In genomic region chr17:94165305-94165860, GRCm38 (mm10) we compare ENCODE assay signal across 31 mouse cellular contexts.
DNase-seq lines count a peak whose midpoint lies in the region; ATAC-seq and TF ChIP-seq lines count a peak whose summit lies in the region.
"Had no signal": no experiment of that assay in that cellular context is flagged by ENCODE, and none has a peak within 500 bp of the region (broad histone marks: within the 10 kb centered on the region; RNA-seq: fewer than 3 reads in every experiment).

No protein-coding gene starts in this region.

- TF ChIP-seq CTCF in forebrain, postnatal 0 days (IDR thresholded peaks at IDR 0.05; ENCODE audit: low read depth) = no peak

- H3K36me3 ChIP-seq in forebrain, embryonic 12.5 days (replicated peaks) = no peaks in the 10 kb centered on the region
- no peaks in the 10 kb centered on the region for H3K36me3 ChIP-seq in forebrain, postnatal 0 days (ENCODE audit: insufficient read depth)
- no peaks in the 10 kb centered on the region for H3K36me3 ChIP-seq in forebrain, embryonic 15.5 days
- H3K36me3 ChIP-seq: embryonic facial prominence, embryonic 10.5 days; embryonic facial prominence, embryonic 13.5 days; G1E; heart, embryonic 12.5 days; heart, embryonic 15.5 days; hindbrain, embryonic 10.5 days; hindbrain, embryonic 13.5 days; intestine, embryonic 15.5 days had no signal

- no peak overlapping the region for H3K4me3 ChIP-seq in forebrain, embryonic 12.5 days (replicated peaks)
- H3K4me3 ChIP-seq in forebrain, postnatal 0 days (ENCODE audit: low read depth, low read length) = no peak overlapping the region
- no peak overlapping the region for H3K4me3 ChIP-seq in forebrain, embryonic 15.5 days
- H3K4me3 ChIP-seq: embryonic facial prominence, embryonic 10.5 days; embryonic facial prominence, embryonic 13.5 days; erythroblast, embryonic 14.5 days; gastrocnemius, adult 2 months; heart, embryonic 12.5 days; heart, embryonic 15.5 days; hindbrain, embryonic 10.5 days; hindbrain, embryonic 13.5 days; intestine, embryonic 15.5 days had no signal

- intact Hi-C loops in left cerebral cortex, postnatal 25 days (cut with DNase I) = no loop called here

- no peak overlapping the region for H3K4me2 ChIP-seq in forebrain, embryonic 12.5 days
- H3K4me2 ChIP-seq in forebrain, postnatal 0 days (ENCODE audit: low read depth) = no peak overlapping the region
- no peak overlapping the region for H3K4me2 ChIP-seq in forebrain, embryonic 15.5 days (replicated peaks)
- H3K4me2 ChIP-seq: embryonic facial prominence, embryonic 13.5 days; heart, embryonic 12.5 days; heart, embryonic 15.5 days; hindbrain, embryonic 13.5 days; intestine, embryonic 15.5 days had no signal

- no peak overlapping the region for H3K27ac ChIP-seq in forebrain, embryonic 12.5 days
- no peak overlapping the region for H3K27ac ChIP-seq in forebrain, postnatal 0 days (ENCODE audit: low read depth, low read length)
- H3K27ac ChIP-seq in forebrain, embryonic 15.5 days (replicated peaks) = no peak overlapping the region
- H3K27ac ChIP-seq: embryonic facial prominence, embryonic 10.5 days; embryonic facial prominence, embryonic 13.5 days; gastrocnemius, adult 2 months; heart, embryonic 15.5 days; hindbrain, embryonic 10.5 days; hindbrain, embryonic 13.5 days; intestine, embryonic 15.5 days had no signal

- DNase-seq in forebrain, postnatal 0 days = no peak
- DNase-seq in retina, postnatal 1 day = peak; percentile 6
- no peak for DNase-seq in retina, embryonic 14.5 days (ENCODE audit: low spot score)
- no peak for DNase-seq in left cerebral cortex, postnatal 25 days (ENCODE audit: low spot score in 2 of 2)
- DNase-seq: adrenal gland, postnatal 10 days; B cell, adult 2 months; cerebellum, adult 11-12 months; cerebellum, adult 8-10 months; cerebellum, postnatal 10 days; cerebellum, postnatal 36 days; embryo, embryonic 11 days; gastrocnemius, adult 2 months; gastrocnemius, postnatal 14 days; heart, adult 18-20 months; heart, postnatal 10 days; heart, postnatal 36 days had no signal

- H3K27me3 ChIP-seq in forebrain, embryonic 12.5 days = no peaks in the 10 kb centered on the region
- no peaks in the 10 kb centered on the region for H3K27me3 ChIP-seq in forebrain, postnatal 0 days (ENCODE audit: insufficient read depth, low read length)
- H3K27me3 ChIP-seq in forebrain, embryonic 15.5 days = no peaks in the 10 kb centered on the region
- H3K27me3 ChIP-seq: CH12.LX; embryonic facial prominence, embryonic 13.5 days; heart, embryonic 12.5 days; heart, embryonic 15.5 days; hindbrain, embryonic 13.5 days; intestine, embryonic 15.5 days; Patski had no signal

- no peaks in the 10 kb centered on the region for H3K4me1 ChIP-seq in forebrain, embryonic 12.5 days
- H3K4me1 ChIP-seq in forebrain, postnatal 0 days (ENCODE audit: insufficient read depth) = no peaks in the 10 kb centered on the region
- peaks cover 3% of the 10 kb centered on the region; the same call in 1 of the 2 replicates for H3K4me1 ChIP-seq in forebrain, embryonic 15.5 days
- H3K4me1 ChIP-seq: embryonic facial prominence, embryonic 10.5 days; embryonic facial prominence, embryonic 13.5 days; heart, embryonic 12.5 days; heart, embryonic 15.5 days; hindbrain, embryonic 10.5 days; hindbrain, embryonic 13.5 days; intestine, embryonic 15.5 days had no signal

- peak; percentile 81; the same call in 1 of the 2 replicates for ATAC-seq in forebrain, embryonic 12.5 days (ENCODE audit: low FRiP score)
- ATAC-seq in forebrain, postnatal 0 days = no peak
- ATAC-seq in forebrain, embryonic 15.5 days (replicated peaks) = peak; percentile 74; the same call in 1 of the 2 replicates
- no peak for ATAC-seq in granulocyte monocyte progenitor cell, adult 5-6 weeks (replicated peaks; ENCODE audit: poor library complexity, severe bottlenecking)
- ATAC-seq: hindbrain, embryonic 16.5 days; intestine, embryonic 15.5 days; Patski had no signal

- WGBS in forebrain, embryonic 12.5 days = 30% methylated on average over 2 of the region's 2 CpGs
- 22% methylated on average over 2 of the region's 2 CpGs for WGBS in forebrain, postnatal 0 days
- WGBS in forebrain, embryonic 15.5 days = 19% methylated on average over 2 of the region's 2 CpGs

- no peaks in the 10 kb centered on the region for H3K9me3 ChIP-seq in forebrain, embryonic 12.5 days
- no peaks in the 10 kb centered on the region for H3K9me3 ChIP-seq in forebrain, postnatal 0 days (ENCODE audit: low read length)
- H3K9me3 ChIP-seq in forebrain, embryonic 15.5 days = no peaks in the 10 kb centered on the region
- H3K9me3 ChIP-seq: embryonic facial prominence, embryonic 10.5 days; embryonic facial prominence, embryonic 13.5 days; G1E; heart, embryonic 12.5 days; heart, embryonic 15.5 days; hindbrain, embryonic 10.5 days; hindbrain, embryonic 13.5 days; intestine, embryonic 15.5 days had no signal

- H3K9ac ChIP-seq in forebrain, embryonic 12.5 days = no peak overlapping the region
- H3K9ac ChIP-seq in forebrain, postnatal 0 days = no peak overlapping the region
- H3K9ac ChIP-seq in forebrain, embryonic 15.5 days (replicated peaks) = no peak overlapping the region
- H3K9ac ChIP-seq: embryonic facial prominence, embryonic 13.5 days; heart, embryonic 12.5 days; heart, embryonic 15.5 days; hindbrain, embryonic 13.5 days; intestine, embryonic 15.5 days had no signal

Comparison
In these comparisons a context has a peak if more than half of its experiments do, and no peak if none do; other contexts are left out.
1. ATAC-seq: peak in forebrain, embryonic 12.5 days (single experiment) and forebrain, embryonic 15.5 days (single experiment); none in forebrain, postnatal 0 days (single experiment) and granulocyte monocyte progenitor cell, adult 5-6 weeks (single experiment).